Mouse (Mus musculus) bone marrow macrophage, adult 2 months (primary cell): Measurements from ENCODE around the gene Slit3.

Experiments used
- CTCF ChIP-seq: IDR thresholded peaks from 2 replicates; pipeline ENCODE4 v1.5.1; 2012; ENCODE audit warnings: low read depth, mild to moderate bottlenecking, low read length, moderate library complexity
- POLR2A ChIP-seq: IDR thresholded peaks from 2 replicates; pipeline ENCODE4 v1.6.1; 2012; ENCODE audit warnings: mild to moderate bottlenecking, low read depth, low read length, borderline replicate concordance

DNA sequence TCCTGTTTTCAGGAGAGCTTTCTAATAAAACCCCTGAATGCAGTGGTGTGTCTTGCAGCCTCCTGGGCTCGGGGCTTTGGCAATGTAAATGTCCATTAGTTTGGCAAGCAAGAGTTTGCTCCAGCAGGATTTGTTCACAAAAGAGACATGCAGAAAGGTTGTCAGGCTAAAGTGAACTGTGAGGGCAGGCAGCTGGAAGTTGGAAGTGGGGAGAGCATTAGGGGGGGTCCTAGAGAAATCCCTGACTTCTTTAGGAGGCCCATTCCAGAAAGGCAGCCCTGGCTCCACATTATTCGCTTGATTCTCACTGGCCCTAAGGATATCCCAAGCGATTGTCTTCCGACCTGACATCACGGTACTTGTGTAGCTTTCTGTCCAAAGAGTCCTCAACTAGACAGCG is 285.5 kb downstream of the Slit3 start:
- no peak for TF ChIP-seq POLR2A
- TF ChIP-seq CTCF = no peak
